Mouse (Mus musculus): ENCODE measurements around the gene Jsrp1. TPM values are rescaled to one million over a fixed set of nuclear protein-coding genes. Genes with fewer than 3 reads are reported as not detected.
A peak's percentile ranks its signal among the peaks of the same experiment; 100 is the strongest.
"Not testable (repeated sequence)": the region's sequence is repeated elsewhere in the genome, so short reads cannot be mapped to it uniquely, and the experiment has no call there.

Gene Jsrp1
- total and polyA plus RNA-seq, 3 experiments: 0.07 TPM; not detected in 2

DNA sequence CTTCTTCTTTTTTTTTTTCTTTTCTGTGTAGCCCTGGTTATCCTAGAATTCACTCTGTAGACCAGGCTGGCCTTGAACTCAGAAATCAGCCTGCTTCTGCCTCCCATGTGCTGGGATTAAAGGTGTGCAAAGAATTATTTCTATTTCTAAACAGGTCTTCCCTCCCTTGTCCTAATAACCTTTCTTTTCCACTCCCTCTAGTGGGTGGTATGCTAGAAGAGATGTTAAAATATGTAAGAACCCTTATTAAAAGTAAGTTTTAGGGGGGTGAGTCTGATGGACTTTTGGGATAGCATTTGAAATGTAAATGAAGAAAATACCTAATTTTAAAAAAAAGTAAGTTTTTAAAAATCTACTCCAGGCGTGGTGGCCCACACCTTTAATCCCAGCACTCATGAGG, 10.0 kb upstream of the Jsrp1 start:
- Histone ChIP-seq H3K4me1 (ENCODE audit: insufficient read depth, low read depth, low read length) (peaks cover 49% of the 10 kb centered on the region), H3K4me3 (ENCODE audit: low read depth, low read length) (no peak overlapping the region), H3K36me3 (replicated peaks) (peaks cover 10% of the 10 kb centered on the region), H3K27me3 (ENCODE audit: insufficient read depth, low read length) (no peaks in the 10 kb centered on the region), H3K9me3 (replicated peaks) (no peaks in the 10 kb centered on the region)
- DNase-seq (ENCODE audit: low spot score) (no peak), ATAC-seq (ENCODE audit: extremely low read depth, insufficient number of reproducible peaks, low FRiP score, poor library complexity, severe bottlenecking) (no peak)
- TF ChIP-seq CTCF (IDR thresholded peaks at IDR 0.05; ENCODE audit: low read depth, low read length) (no peak), TAL1 (conservative IDR thresholded peaks at IDR 0.05; ENCODE audit: low read depth, low read length) (no peak), GATA2 (IDR thresholded peaks at IDR 0.05; ENCODE audit: borderline replicate concordance, low read depth, low read length) (no peak), POLR2AphosphoS5 (IDR thresholded peaks at IDR 0.05; ENCODE audit: insufficient replicate concordance, low read depth, low read length) (no peak), GATA1 (IDR thresholded peaks at IDR 0.05; ENCODE audit: borderline replicate concordance, low read length) (no peak)

GRCm38 (mm10) chr10:80822528-80822927, 9.2 kb upstream of the Jsrp1 start:
- H3K9me3 ChIP-seq (replicated peaks): no peaks in the 10 kb centered on the region
- ATAC-seq (ENCODE audit: extremely low read depth, insufficient number of reproducible peaks, low FRiP score, poor library complexity, severe bottlenecking) (no peak), DNase-seq (ENCODE audit: low spot score) (no peak)
- H3K27me3 ChIP-seq (ENCODE audit: insufficient read depth, low read length): no peaks in the 10 kb centered on the region
- H3K4me3 ChIP-seq (ENCODE audit: low read depth, low read length): no peak overlapping the region
- no peak for TF ChIP-seq CTCF (IDR thresholded peaks at IDR 0.05; ENCODE audit: low read depth, low read length)
- TF ChIP-seq POLR2AphosphoS5 (IDR thresholded peaks at IDR 0.05; ENCODE audit: insufficient replicate concordance, low read depth, low read length): no peak
- TF ChIP-seq GATA1 (IDR thresholded peaks at IDR 0.05; ENCODE audit: borderline replicate concordance, low read length): no peak
- no peak for TF ChIP-seq GATA2 (IDR thresholded peaks at IDR 0.05; ENCODE audit: borderline replicate concordance, low read depth, low read length)
- TF ChIP-seq TAL1 (conservative IDR thresholded peaks at IDR 0.05; ENCODE audit: low read depth, low read length): no peak
- peaks cover 44% of the 10 kb centered on the region for H3K4me1 ChIP-seq (ENCODE audit: insufficient read depth, low read depth, low read length)
- peaks cover 2% of the 10 kb centered on the region for H3K36me3 ChIP-seq (replicated peaks)

GRCm38 (mm10) chr10:80821991-80822390, 8.7 kb upstream of the Jsrp1 start:
- H3K4me3 ChIP-seq (ENCODE audit: low read depth, low read length): no peak overlapping the region
- no peaks in the 10 kb centered on the region for H3K36me3 ChIP-seq (replicated peaks)
- ATAC-seq (ENCODE audit: extremely low read depth, insufficient number of reproducible peaks, low FRiP score, poor library complexity, severe bottlenecking): no peak
- H3K4me1 ChIP-seq (ENCODE audit: insufficient read depth, low read depth, low read length): peaks cover 42% of the 10 kb centered on the region
- TF ChIP-seq CTCF (IDR thresholded peaks at IDR 0.05; ENCODE audit: low read depth, low read length) (no peak), GATA2 (IDR thresholded peaks at IDR 0.05; ENCODE audit: borderline replicate concordance, low read depth, low read length) (no peak), GATA1 (IDR thresholded peaks at IDR 0.05; ENCODE audit: borderline replicate concordance, low read length) (no peak), POLR2AphosphoS5 (IDR thresholded peaks at IDR 0.05; ENCODE audit: insufficient replicate concordance, low read depth, low read length) (no peak), TAL1 (conservative IDR thresholded peaks at IDR 0.05; ENCODE audit: low read depth, low read length) (no peak)
- DNase-seq (ENCODE audit: low spot score): no peak
- no peaks in the 10 kb centered on the region for H3K27me3 ChIP-seq (ENCODE audit: insufficient read depth, low read length)
- no peaks in the 10 kb centered on the region for H3K9me3 ChIP-seq (replicated peaks)

- peaks cover 2% of the 10 kb centered on the region; the same call in 1 of the 2 replicates for H3K27me3 ChIP-seq (ENCODE audit: insufficient read depth, low read length)
- no peaks in the 10 kb centered on the region for H3K36me3 ChIP-seq (replicated peaks)
- TF ChIP-seq GATA1 (IDR thresholded peaks at IDR 0.05; ENCODE audit: borderline replicate concordance, low read length): no peak
- no peak for TF ChIP-seq TAL1 (conservative IDR thresholded peaks at IDR 0.05; ENCODE audit: low read depth, low read length)
- no peak for TF ChIP-seq POLR2AphosphoS5 (IDR thresholded peaks at IDR 0.05; ENCODE audit: insufficient replicate concordance, low read depth, low read length)
- TF ChIP-seq GATA2 (IDR thresholded peaks at IDR 0.05; ENCODE audit: borderline replicate concordance, low read depth, low read length): no peak
- no peak for TF ChIP-seq CTCF (IDR thresholded peaks at IDR 0.05; ENCODE audit: low read depth, low read length)
- DNase-seq (ENCODE audit: low spot score) (no peak), ATAC-seq (ENCODE audit: extremely low read depth, insufficient number of reproducible peaks, low FRiP score, poor library complexity, severe bottlenecking) (no peak)
- peaks cover 32% of the 10 kb centered on the region for H3K4me1 ChIP-seq (ENCODE audit: insufficient read depth, low read depth, low read length)
- peaks cover 3% of the 10 kb centered on the region for H3K9me3 ChIP-seq (replicated peaks)
- H3K4me3 ChIP-seq (ENCODE audit: low read depth, low read length): no peak overlapping the region
These were observed 6.1 kb upstream of the Jsrp1 start for GRCm38 (mm10) chr10:80819406-80819805.

DNA sequence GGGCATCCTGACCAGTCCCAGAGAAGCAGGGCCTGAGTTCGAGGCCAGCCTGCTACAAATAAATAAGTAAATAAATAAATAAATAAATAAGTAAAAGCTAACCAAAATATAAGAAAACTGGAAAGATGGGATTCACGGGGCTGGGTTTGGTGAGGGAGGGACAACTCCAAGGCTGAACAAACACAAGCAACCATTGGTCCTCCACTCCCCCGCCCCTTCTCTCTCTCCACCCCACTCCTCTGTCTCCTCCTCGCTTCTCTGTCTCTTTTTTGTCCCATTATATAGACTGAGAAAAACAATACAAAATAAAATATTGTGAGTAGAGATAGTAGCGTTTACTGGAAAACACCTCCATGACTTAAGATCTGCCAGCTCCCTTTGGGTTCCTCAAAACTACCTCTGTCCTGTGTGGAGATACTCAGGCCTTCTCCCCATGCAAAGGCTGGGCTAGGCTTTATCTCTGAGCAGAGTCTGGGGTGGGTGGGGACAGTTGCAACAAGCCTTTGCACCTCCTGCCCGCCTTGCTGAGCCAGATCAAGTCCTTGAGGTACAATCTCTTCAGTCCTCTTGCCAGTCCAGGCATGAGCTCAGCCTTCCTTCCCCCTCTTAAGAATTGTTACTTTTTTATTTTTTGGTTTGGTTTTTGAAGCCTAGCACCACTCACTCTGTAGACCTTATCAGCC, 5.4 kb upstream of the Jsrp1 start:
- TF ChIP-seq GATA2 (IDR thresholded peaks at IDR 0.05; ENCODE audit: borderline replicate concordance, low read depth, low read length) (no peak), TAL1 (conservative IDR thresholded peaks at IDR 0.05; ENCODE audit: low read depth, low read length) (no peak), POLR2AphosphoS5 (IDR thresholded peaks at IDR 0.05; ENCODE audit: insufficient replicate concordance, low read depth, low read length) (no peak), CTCF (IDR thresholded peaks at IDR 0.05; ENCODE audit: low read depth, low read length) (no peak), GATA1 (IDR thresholded peaks at IDR 0.05; ENCODE audit: borderline replicate concordance, low read length) (no peak)
- Histone ChIP-seq H3K36me3 (replicated peaks) (no peaks in the 10 kb centered on the region), H3K4me1 (ENCODE audit: insufficient read depth, low read depth, low read length) (peaks cover 26% of the 10 kb centered on the region), H3K9me3 (replicated peaks) (peaks cover 5% of the 10 kb centered on the region), H3K27me3 (ENCODE audit: insufficient read depth, low read length) (peaks cover 2% of the 10 kb centered on the region; the same call in 1 of the 2 replicates), H3K4me3 (ENCODE audit: low read depth, low read length) (no peak overlapping the region; the same call in 1 of the 2 replicates)
- peak; percentile 57; the same call in 1 of the 2 replicates for ATAC-seq (ENCODE audit: extremely low read depth, insufficient number of reproducible peaks, low FRiP score, poor library complexity, severe bottlenecking)
- DNase-seq (ENCODE audit: low spot score): peak; percentile 69

- H3K9me3 ChIP-seq (replicated peaks): peaks cover 11% of the 10 kb centered on the region
- H3K4me1 ChIP-seq (ENCODE audit: insufficient read depth, low read depth, low read length): peaks cover 25% of the 10 kb centered on the region
- ATAC-seq (ENCODE audit: extremely low read depth, insufficient number of reproducible peaks, low FRiP score, poor library complexity, severe bottlenecking); DNase-seq (ENCODE audit: low spot score); H3K4me3 ChIP-seq (ENCODE audit: low read depth, low read length); H3K27me3 ChIP-seq (ENCODE audit: insufficient read depth, low read length); H3K36me3 ChIP-seq (replicated peaks): not testable (repeated sequence)
These were observed 4.7 kb upstream of the Jsrp1 start for GRCm38 (mm10) chr10:80817955-80818354.

Data from G1E (cell line).